Mouse (Mus musculus) olfactory bulb, adult 2 months (tissue): ENCODE results near the gene Ribc2.

Source experiments
- CTCF ChIP-seq: fragments of 200-500 bp; IDR thresholded peaks from 2 replicates; pipeline ENCODE4 v1.5.1; 2012; ENCODE audit warnings: low read depth, mild to moderate bottlenecking, low read length, moderate library complexity; ENCODE audit not compliant: insufficient read depth
- POLR2A ChIP-seq: fragments of 200-500 bp; IDR thresholded peaks from 2 replicates; pipeline ENCODE4 v1.6.1; 2012; ENCODE audit warnings: mild to moderate bottlenecking, low read depth, low read length, moderate library complexity; ENCODE audit not compliant: insufficient read depth

- TF ChIP-seq POLR2A (no peak), CTCF (no peak)
Observed at GRCm38 (mm10) chr15:85161416-85161815, 29.5 kb downstream of the Ribc2 start.
